Mouse (Mus musculus) retina, adult 2 months (tissue): ENCODE data around the gene Cipc.
A peak's percentile ranks its signal among the peaks of the same experiment; 100 is the strongest.

ENCODE experiments used
- DNase-seq: peaks from one replicate; pipeline ENCODE4 v3.0.0-alpha.2; 2012; ENCODE audit warnings: low read depth, low spot score

The Cipc gene

GRCm38 (mm10) chr12:86931919-86932574 lies 14.8 kb upstream of the Cipc start:
- no peak for DNase-seq

DNA sequence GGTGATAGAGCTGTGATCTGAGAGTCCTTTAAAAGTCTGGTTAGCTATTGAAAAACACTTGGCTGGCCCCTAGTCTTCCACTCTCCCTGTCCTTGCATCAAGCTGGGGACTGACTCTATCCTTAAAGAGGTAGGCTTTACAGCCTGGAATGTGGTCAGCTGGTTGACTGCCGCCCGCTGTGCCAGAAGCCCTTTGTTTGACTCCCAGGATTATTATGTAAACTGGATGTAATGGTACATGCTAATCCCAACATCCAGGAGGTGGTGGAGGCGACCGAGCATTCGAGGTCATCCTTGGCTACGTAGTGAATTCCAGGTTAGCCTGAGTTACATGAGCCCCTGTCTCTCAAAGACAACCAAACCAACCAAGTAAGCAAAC lies 14.3 kb upstream of the Cipc start:
- no peak for DNase-seq

GRCm38 (mm10) chr12:86934748-86935147 lies 12.1 kb upstream of the Cipc start:
- no peak for DNase-seq

- no peak for DNase-seq
Observed at GRCm38 (mm10) chr12:86935692-86936282, 11.1 kb upstream of the Cipc start.

GRCm38 (mm10) chr12:86936587-86937343 lies 10.1 kb upstream of the Cipc start:
- DNase-seq: no peak

DNA sequence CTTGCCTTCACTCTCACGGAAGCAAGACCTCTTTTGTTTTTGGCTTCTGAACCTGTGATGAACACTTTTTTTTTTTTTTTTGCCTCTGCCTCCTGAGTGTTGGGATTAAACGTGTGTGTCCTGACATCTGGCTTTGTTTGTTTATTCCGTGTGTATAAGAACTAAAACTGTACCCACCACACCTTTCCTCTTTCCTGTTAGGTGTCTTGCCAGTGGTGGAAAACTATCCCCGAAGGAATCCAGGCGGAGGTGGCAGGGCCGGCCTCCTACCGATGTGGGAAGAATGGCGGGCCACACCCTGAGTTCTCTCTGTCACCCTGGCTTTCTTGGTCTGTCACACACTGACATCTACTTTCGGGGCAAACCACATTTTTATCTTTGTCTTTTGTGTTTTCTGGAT lies 8.3 kb upstream of the Cipc start:
- DNase-seq: no peak

- DNase-seq: no peak
Observed at GRCm38 (mm10) chr12:86941173-86941572, 5.7 kb upstream of the Cipc start.

DNA sequence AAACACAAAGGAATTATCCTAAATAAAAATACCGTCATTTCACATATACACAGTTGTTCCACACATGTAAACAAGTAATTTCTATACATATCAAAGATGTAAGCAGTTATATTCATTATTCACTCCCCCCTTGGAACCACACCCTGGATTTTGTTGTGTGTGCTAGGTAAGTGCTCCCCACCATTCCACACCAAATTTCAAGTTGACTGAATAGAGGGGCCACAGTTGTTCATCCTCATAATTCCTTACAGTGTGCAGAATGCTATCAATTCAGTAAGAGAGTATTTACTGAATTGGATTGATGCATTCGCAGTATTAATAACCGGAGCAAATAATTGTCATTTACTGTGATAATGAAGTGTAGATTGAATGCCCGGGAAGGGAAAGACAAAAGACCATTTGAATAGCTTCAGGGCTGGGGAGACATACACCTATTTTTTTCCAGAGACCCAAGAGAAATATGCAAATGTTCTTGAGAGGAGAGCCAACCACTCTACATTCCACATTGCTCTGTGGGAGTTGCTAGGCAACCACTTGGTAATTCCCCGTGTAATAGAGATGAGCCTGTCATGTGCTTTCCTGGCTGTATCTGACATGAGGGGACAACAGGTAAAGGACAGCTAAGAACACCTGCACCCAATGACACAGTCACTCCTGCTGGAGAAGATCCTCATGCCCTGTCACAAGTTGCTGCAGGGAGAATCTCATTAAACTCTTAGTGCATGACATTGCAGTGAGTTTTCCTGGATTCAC lies 4.9 kb upstream of the Cipc start:
- DNase-seq: no peak

DNA sequence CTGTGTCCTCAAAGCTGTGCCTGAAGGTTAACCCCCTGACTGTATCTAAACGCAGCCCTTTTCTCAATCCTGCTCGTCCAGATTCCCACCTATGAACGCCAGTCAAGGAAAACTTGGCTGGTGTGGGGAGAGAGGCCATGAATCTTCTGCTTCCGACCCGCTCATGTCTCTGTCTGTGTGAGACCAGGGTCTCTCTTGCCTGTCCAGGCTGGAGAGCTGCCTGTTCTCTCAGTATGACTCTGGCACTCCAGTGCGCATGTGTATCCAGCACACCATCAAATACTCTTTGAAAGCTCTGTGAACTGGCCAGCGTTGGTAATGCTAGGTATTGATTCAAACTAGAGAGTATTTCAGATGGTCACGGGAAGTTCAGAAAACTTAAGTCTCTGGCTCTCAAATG lies 3.4 kb upstream of the Cipc start:
- DNase-seq: no peak

- peak; percentile 71 for DNase-seq
Observed at GRCm38 (mm10) chr12:86945126-86945525, 1.7 kb upstream of the Cipc start.

- peak; percentile 81 for DNase-seq
Observed at GRCm38 (mm10) chr12:86946301-86946781, 502 bp upstream of the Cipc start.

DNA sequence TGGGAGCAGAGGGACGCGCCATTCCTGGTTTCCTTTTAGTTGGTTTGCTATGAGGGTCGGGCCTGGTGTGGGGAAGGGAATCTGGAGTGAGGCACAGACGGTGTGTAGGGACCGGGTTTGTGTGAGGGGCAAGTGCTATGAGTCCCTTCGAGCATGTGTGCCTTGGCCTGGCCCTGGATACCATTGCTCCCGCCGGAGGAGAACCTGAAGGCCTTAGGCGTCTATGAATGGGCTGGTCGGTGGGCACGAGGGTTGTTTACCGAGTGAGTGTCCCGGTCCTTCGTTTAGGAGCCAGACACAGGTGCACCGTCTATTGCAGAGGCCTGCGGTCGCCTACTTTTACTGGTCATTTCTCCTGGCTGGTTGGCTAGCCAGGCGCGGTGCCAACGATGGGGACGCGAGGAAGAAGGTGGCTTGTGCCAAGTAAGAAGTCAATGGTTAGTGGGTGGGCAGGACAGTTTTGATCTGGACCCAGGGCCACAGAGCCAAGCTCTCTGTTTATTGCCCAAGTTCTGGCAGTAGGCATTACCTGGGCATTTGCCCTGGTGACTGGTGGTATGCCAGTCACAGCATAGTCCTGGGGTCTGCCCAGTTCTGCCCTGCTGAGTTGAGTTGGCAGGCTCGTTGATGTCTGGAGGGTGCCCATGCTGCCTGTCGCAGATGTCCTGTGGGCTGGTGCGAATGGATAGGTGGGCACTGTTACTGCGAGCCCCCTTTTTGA lies 998 bp downstream of the Cipc start:
- DNase-seq: no peak

DNA sequence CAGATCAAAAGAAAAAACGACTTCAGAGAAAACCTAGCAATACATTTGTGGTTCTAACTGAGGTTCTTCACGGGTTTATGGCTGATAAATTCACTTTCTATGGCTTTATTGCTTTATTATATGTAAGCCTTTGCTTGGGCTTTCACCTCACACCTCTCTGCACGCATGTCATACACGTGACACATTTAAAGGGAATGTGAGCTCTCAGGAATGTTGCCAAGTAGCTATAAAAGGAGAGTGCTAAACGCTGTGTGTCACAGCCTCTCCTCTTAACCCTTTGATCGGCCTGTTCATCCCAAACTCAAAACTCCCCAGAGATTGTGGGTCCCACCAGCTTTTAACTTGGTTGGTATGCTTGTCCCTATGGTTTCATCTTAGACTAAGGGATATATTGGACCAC lies 1.8 kb downstream of the Cipc start:
- no peak for DNase-seq

DNA sequence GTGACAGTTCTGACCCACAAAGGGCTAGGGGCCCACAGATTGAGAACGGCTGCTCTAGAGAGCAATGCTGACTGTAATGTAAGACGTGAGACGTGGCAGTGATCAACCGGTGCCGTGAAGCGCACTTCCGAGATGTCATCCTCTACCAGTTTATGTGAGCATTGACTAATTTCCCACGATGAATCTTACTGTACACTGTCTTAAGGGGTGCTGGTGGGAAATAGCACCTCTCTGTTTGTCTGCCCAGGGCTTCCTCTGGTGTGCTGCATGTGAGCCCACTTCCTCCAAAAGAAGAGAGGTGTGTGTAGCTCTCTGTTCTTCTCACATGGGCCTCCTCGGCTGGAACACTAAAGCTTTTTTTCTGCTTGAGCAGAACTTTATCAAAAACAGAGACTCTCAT lies 2.7 kb downstream of the Cipc start:
- no peak for DNase-seq

DNA sequence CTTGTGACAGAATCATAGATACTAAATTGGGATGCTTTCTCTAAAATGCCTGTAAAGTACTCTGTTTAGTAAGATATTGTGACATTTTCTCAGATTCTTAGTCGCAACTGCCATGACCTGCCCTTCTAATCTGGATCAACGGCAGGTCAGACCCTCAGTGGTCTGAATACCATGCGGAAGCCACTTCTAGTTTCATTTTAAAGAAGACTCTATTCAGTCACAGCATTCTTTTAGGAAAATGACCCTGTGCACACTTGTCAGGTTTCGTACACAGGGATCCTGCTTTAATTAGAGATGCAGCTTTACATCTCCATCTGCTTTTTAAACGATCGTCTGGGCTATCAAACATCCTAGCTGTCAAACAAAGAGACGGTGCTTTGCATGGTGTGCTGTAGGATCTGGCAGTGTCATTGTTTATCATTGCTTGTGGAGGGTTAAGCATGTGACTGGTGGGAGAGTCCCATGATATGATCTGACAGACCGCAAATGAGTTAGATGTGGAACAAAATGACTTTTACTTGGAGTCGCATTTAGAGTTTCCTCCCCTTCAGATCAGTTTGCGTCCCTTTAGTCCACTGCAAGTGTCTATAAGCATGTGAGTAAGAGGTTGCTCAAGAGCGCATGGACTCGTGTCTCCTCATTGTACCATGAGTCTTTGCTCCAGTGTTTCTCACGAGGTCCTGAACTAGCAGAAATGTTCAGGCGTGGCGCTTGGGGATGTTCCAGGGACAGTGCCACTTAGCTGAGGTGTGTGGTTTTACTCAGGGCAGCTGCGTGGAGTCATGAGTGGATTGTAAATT lies 3.5 kb downstream of the Cipc start:
- no peak for DNase-seq

DNA sequence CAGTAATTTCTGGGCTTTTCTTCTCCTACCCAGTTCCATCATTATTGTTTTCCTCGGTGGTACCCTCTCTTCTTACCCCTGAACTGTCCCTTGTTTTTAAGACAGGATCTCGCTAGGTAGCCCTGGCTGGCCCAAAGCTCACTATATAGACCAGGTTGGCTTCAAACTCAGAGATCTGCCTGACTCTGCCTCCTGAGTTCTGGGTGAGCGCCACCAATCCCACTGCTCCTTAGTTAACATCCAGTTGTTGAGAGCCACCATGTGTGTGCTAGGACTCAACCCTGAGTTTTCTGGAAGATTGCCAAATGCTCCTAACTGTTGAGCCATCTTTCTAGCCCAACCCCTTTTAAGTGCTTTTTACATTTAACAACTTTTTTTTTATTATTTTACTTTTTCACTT lies 4.1 kb downstream of the Cipc start:
- DNase-seq: no peak

GRCm38 (mm10) chr12:86952331-86952850 lies 5.5 kb downstream of the Cipc start:
- no peak for DNase-seq

GRCm38 (mm10) chr12:86955894-86956293 lies 9.1 kb downstream of the Cipc start:
- DNase-seq: peak; percentile 72

DNA sequence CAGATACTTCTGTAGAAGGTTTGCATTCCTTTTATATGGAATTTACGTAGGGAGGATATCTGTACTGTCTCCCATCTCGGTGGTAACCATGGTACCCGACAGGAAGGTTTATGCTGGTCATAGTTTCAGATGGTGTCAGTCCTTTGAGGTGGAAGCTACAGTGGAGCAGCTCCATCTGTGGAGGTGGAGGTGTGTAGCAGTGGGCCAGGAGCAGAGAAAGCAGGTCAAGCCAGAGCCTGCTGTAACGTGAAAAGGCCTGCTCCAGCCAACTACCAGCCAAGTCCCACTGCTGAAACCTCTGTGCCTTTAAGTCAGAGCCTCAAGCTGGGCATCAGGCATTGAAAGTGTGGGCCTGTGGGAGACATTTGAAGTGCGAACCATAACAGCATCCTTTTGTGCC lies 11.7 kb downstream of the Cipc start:
- DNase-seq: no peak

GRCm38 (mm10) chr12:86959661-86960060 lies 12.8 kb downstream of the Cipc start:
- DNase-seq: no peak
